Mouse (Mus musculus) fat pad, adult 2 months (tissue): ENCODE data around the gene Fam198b.

Experiments used
- DNase-seq: peaks from one replicate; pipeline ENCODE4 v3.0.0-alpha.2; 2011; ENCODE audit warnings: low read depth, low spot score; ENCODE audit errors: extremely low read depth

Gene Fam198b

DNA sequence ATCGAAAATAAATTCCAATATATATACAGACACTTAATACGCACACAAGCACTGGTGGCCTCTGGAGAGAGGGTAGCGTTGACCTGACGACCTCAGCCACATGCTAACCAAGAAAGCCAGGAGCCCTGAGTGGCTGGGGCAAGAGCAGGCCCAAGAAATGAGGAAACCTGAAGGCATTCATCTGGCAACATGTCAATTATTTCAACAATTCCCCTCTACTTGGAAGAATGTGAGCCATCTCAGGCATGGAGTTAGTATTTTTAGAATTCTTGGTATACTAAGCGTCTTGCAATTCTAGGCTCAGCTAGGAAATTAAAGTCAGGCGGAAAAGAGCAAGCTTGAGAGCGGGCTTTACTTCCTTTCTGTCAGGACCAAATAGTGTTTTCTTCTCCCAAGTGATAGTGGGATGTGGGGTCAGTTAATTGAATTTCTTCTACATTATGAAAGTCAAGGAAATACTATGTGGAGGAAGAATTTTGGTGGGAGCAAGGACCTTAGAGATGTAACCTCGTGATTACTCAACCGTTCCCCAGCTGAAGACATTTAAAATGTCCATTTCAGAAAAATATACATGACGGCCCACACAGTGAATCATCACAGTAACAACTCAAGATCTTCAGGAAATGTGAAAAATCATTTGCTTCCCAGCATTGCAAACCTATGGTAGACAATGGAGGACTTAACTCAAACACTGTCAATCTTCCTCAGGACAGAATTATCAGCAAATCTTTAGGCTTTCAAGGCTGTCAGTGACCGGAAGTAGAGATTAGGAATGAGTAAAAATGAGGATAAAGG, 93.5 kb downstream of the Fam198b start:
- DNase-seq = no peak

GRCm38 (mm10) chr3:79980714-79981113, 96.4 kb downstream of the Fam198b start:
- no peak for DNase-seq

DNA sequence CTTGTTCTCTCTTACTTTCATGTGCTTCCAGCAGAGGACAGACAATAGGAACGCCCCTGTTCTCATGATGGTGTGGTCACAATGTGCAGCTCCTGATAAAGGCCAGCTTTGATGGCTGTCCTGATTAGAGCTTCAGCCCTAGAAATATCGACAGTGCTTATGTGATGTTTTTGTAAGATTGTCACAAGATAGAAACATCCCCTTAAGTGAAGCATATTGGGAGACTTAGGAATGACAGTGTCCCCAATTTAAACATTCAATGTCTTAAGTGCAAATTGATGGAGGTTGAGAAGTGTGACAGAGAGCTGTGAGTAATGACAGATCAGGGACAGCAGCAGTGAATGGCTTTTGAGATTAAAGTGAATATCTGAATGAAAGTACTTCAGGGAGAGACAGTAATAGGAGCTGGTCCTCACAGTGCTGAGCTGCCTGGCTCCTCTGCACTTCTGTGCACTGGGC, 99.7 kb downstream of the Fam198b start:
- no peak for DNase-seq

- no peak for DNase-seq
Measured at GRCm38 (mm10) chr3:79984542-79984941, 100.2 kb downstream of the Fam198b start.

- no peak for DNase-seq
Measured at GRCm38 (mm10) chr3:79989250-79989649, 104.9 kb downstream of the Fam198b start.

DNA sequence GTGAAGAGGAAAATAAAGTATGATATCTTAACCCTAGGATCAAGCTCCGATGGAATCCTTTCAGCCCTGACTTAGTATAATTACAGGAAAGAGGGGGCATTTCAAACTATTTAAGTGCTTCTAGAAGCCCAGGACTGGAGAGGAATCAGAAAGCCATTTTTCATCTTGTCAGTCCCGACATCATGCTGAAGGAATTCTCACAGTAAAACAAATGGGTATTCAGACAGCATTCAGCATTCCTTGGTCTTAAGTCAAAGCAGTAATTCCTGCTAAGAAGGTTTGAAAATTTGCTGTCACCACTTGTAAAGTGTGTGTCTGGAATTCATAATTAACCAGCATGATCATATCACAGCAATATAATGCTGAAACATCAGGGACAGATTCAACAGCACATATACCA, 105.6 kb downstream of the Fam198b start:
- DNase-seq = no peak

DNA sequence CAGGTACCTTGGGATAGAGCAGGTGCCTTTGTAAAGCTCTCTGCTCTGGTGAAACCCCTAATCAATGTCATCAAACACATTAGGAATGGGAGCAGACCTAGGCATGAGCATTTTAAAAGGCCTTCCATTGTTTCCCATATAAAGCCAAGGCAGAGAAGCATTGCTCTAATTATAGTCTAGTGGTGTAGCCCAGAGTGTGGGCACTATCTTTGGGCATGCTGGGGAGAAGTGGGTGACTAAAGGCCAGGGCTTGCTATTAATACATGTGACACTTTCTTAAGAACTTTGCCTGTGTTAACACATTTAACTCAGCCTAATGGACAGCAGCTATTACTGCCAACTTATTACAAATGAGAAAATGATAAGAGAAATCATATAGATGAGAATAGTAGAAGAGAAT, 106.1 kb downstream of the Fam198b start:
- no peak for DNase-seq

GRCm38 (mm10) chr3:79994029-79994539, 109.8 kb downstream of the Fam198b start:
- no peak for DNase-seq

DNA sequence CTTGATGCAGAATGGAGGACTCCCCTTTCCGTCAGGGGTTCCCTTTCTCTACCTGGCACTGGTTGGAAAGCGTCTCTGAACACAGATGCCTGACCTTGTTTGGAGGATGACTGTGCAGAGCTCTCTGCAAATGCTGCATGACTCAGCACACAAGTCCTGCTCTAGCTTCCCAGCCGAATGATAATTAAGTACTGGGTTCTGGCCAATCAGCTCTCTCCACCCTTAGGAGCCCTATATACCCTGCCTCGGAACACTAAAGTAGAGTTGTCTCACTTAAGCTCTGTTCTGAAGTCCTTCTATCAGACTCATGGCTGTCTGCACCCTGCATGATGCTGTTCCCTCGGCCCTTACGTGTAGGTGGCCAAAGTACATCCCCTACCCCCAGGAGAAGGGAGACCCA, 111.4 kb downstream of the Fam198b start:
- DNase-seq = no peak
